Mouse (Mus musculus): ENCODE measurements around the gene Slc35f1. TPM values are rescaled to one million over a fixed set of nuclear protein-coding genes. Genes with fewer than 3 reads are reported as not detected.

The Slc35f1 gene
- polyA plus RNA-seq, 1 experiment from 2014 or later: 3.3 TPM

DNA sequence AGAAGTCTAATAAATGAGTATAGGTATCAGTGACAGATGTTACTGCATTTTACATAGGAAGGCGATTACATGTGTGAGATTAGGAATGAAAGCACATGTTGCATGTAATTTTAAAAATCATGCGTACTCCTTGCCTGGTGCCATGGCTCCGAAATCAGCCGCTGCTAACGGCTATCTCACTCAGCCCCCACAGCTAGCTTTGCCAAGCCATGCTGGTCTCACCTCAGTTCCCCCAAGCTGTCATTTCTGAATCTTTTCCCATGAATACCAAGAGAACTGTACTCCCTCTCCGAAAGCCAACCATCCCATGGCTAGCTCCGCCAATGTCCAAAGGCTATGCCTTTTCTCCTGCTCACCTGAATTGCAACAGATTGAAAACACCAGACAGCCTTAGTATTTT is 310.8 kb downstream of the Slc35f1 start:
- H3K4me3 ChIP-seq (ENCODE audit: low read length): no peak overlapping the region
- WGBS: 92% methylated on average over 7 of the region's 7 CpGs
- H3K9ac ChIP-seq (ENCODE audit: low read depth, low read length): no peak overlapping the region
- no peak overlapping the region for H3K27ac ChIP-seq (ENCODE audit: low read depth, low read length)
- H3K4me2 ChIP-seq (replicated peaks; ENCODE audit: low read depth, low read length): no peak overlapping the region
- H3K9me3 ChIP-seq (ENCODE audit: control insufficient read depth, low read length): no peaks in the 10 kb centered on the region
- ATAC-seq (ENCODE audit: low FRiP score, low TSS enrichment): no peak
- H3K36me3 ChIP-seq (ENCODE audit: control insufficient read depth, insufficient read depth, low read length): no peaks in the 10 kb centered on the region
- no peaks in the 10 kb centered on the region for H3K27me3 ChIP-seq (ENCODE audit: control insufficient read depth, insufficient read depth, low read length)
- no peaks in the 10 kb centered on the region for H3K4me1 ChIP-seq (ENCODE audit: control insufficient read depth, insufficient read depth, low read length)

DNA sequence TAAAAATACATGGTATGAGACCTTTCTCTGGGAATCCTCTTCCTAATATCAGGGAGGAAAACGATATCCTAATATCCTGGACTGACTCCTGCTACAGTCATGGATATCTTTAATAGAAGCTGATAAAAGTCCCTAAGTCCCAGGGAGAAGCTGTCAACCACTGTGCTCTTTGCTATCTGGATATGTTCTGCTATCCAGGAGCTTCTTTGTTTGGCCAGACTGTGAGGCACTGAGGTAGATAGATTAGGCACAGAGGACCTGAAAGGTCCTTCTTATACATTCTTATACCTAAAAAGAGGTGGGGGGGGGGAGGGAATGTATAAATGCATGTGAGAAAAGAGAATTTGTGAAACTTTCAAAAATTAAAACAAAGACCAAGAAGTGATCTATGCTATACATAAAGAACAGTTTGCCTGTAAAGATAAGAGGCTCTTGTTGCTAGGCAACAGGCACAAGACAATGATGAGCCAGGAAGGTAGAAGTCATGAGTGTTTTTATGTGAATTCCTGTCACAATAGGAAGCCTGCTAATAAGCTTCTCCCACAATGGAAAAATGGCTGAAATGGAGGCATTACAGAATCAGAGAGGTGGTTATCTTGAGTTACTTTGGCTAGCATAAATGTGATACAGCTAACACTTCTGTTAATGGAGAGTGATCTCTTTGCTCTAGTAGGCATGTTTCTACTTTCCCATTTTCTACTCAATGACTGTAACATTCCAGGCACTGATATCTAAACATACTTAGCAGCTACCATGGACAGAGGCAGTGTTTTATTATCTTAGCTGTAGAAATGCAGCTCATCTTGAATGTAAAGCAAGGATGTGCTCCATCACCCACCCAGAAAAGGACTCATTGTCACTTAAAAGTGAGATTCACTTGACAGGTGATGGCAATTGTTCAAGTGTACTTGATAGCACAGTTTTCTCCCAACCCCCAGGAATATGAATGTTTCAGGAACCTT is 316.2 kb downstream of the Slc35f1 start:
- Histone ChIP-seq H3K9me3 (ENCODE audit: control insufficient read depth, low read length) (no peaks in the 10 kb centered on the region), H3K36me3 (ENCODE audit: control insufficient read depth, insufficient read depth, low read length) (no peaks in the 10 kb centered on the region)

DNA sequence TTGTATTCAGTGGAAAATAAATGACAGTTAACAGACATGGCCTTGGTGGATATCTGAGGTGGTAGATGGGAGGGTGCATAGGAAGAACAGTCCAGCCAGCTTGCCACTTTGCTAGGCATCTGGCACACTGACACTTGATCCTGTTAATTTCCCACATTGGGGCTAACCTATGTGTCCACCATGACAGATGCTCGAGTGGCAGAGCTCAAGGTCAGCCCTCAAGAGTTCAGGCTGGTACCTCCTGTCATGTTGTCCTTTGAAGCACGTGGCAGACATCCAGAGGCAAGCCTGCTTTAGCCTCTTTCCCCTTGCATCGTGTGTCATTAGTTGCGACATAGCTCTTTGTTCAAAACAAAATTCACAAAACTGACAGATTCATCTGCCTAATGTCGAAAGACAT is 323.5 kb downstream of the Slc35f1 start:
- no peaks in the 10 kb centered on the region for H3K36me3 ChIP-seq (ENCODE audit: control insufficient read depth, insufficient read depth, low read length)
- no peak overlapping the region for H3K4me3 ChIP-seq (ENCODE audit: low read length)
- no peaks in the 10 kb centered on the region for H3K4me1 ChIP-seq (ENCODE audit: control insufficient read depth, insufficient read depth, low read length)
- no peaks in the 10 kb centered on the region for H3K27me3 ChIP-seq (ENCODE audit: control insufficient read depth, insufficient read depth, low read length)
- no peak overlapping the region for H3K4me2 ChIP-seq (replicated peaks; ENCODE audit: low read depth, low read length)
- H3K9me3 ChIP-seq (ENCODE audit: control insufficient read depth, low read length): no peaks in the 10 kb centered on the region
- no peak overlapping the region for H3K27ac ChIP-seq (ENCODE audit: low read depth, low read length)
- WGBS: 60% methylated on average over 5 of the region's 5 CpGs
- H3K9ac ChIP-seq (ENCODE audit: low read depth, low read length): no peak overlapping the region
- ATAC-seq (ENCODE audit: low FRiP score, low TSS enrichment): no peak

More for the DNA sequence above, 316.2 kb downstream of the Slc35f1 start:
- Histone ChIP-seq H3K4me1 (ENCODE audit: control insufficient read depth, insufficient read depth, low read length) (no peaks in the 10 kb centered on the region), H3K4me3 (ENCODE audit: low read length) (no peak overlapping the region), H3K27me3 (ENCODE audit: control insufficient read depth, insufficient read depth, low read length) (no peaks in the 10 kb centered on the region), H3K9ac (ENCODE audit: low read depth, low read length) (no peak overlapping the region), H3K4me2 (replicated peaks; ENCODE audit: low read depth, low read length) (no peak overlapping the region), H3K27ac (ENCODE audit: low read depth, low read length) (no peak overlapping the region)
- WGBS: 82% methylated on average over 1 of the region's 1 CpGs
- no peak for ATAC-seq (ENCODE audit: low FRiP score, low TSS enrichment)

DNA sequence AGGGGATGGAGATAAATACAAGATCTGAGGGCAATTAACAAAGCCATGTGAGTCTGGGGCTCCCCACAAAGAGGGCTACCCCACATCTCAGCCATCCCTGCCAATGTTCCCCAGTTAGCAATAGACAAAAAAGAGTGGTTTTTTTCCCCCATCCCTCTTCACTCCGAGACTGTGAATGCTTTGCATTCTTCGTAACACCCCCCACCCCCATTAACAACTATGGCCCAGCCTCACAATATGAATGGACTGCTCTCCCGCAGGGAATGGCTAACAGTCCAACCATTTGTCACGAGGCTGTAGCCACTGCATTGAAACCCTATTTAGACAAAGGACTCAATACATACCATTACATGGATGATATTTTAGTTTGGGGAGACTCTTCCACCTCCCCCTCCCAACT is 338.1 kb downstream of the Slc35f1 start:
- no peak overlapping the region for H3K4me3 ChIP-seq (ENCODE audit: low read length)
- no peak overlapping the region for H3K27ac ChIP-seq (ENCODE audit: low read depth, low read length)
- WGBS: 59% methylated on average over 4 of the region's 4 CpGs
- no peak overlapping the region for H3K9ac ChIP-seq (ENCODE audit: low read depth, low read length)
- no peaks in the 10 kb centered on the region for H3K4me1 ChIP-seq (ENCODE audit: control insufficient read depth, insufficient read depth, low read length)
- no peak for ATAC-seq (ENCODE audit: low FRiP score, low TSS enrichment)
- H3K36me3 ChIP-seq (ENCODE audit: control insufficient read depth, insufficient read depth, low read length): no peaks in the 10 kb centered on the region
- H3K9me3 ChIP-seq (ENCODE audit: control insufficient read depth, low read length): no peaks in the 10 kb centered on the region
- H3K4me2 ChIP-seq (replicated peaks; ENCODE audit: low read depth, low read length): no peak overlapping the region
- H3K27me3 ChIP-seq (ENCODE audit: control insufficient read depth, insufficient read depth, low read length): no peaks in the 10 kb centered on the region

DNA sequence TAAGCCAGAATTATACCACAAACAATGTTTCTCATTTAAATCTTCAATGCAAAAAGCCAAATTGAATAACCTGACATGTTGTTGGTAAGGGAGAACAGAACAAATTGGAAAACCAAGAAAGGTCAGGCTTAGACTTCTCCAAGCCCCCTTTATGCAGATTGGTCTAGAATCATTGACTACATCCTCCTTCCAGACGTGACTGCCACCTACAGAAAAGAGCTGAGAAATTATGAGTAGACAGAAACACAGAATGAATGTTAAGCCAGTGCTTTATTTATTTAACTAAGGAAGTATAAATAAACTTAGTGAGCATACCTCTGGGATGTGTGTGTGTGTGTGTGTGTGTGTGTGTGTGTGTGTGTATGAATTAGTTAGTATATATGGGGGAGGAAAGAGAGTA is 344.9 kb downstream of the Slc35f1 start:
- no peaks in the 10 kb centered on the region for H3K4me1 ChIP-seq (ENCODE audit: control insufficient read depth, insufficient read depth, low read length)
- no peaks in the 10 kb centered on the region for H3K36me3 ChIP-seq (ENCODE audit: control insufficient read depth, insufficient read depth, low read length)
- no peaks in the 10 kb centered on the region for H3K27me3 ChIP-seq (ENCODE audit: control insufficient read depth, insufficient read depth, low read length)
- no peak overlapping the region for H3K9ac ChIP-seq (ENCODE audit: low read depth, low read length)
- H3K4me2 ChIP-seq (replicated peaks; ENCODE audit: low read depth, low read length): no peak overlapping the region
- 52% methylated on average over 1 of the region's 1 CpGs for WGBS
- no peak for ATAC-seq (ENCODE audit: low FRiP score, low TSS enrichment)
- H3K4me3 ChIP-seq (ENCODE audit: low read length): no peak overlapping the region
- no peak overlapping the region for H3K27ac ChIP-seq (ENCODE audit: low read depth, low read length)
- no peaks in the 10 kb centered on the region for H3K9me3 ChIP-seq (ENCODE audit: control insufficient read depth, low read length)

DNA sequence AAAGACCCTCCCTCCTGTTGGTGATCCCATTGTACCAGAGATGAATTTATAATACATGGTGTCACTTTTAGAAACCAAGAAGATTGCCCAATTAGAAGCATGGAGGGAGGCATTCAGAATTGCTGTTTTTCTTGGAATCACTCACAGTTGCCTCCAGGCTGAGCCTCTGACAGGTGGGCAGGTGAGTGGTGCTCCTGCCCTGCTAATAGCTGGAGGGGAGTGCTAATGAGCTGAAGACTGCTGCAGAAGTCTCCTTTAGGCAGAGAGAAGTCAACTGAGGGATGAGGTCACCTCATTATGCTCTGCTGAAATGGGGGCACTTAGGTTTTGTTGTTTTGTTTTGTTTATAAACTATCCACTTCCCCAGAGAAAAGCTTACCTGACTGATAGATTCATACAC is 355.6 kb downstream of the Slc35f1 start:
- Histone ChIP-seq H3K4me3 (ENCODE audit: low read length) (no peak overlapping the region), H3K9me3 (ENCODE audit: control insufficient read depth, low read length) (no peaks in the 10 kb centered on the region), H3K4me2 (replicated peaks; ENCODE audit: low read depth, low read length) (no peak overlapping the region), H3K27ac (ENCODE audit: low read depth, low read length) (no peak overlapping the region), H3K36me3 (ENCODE audit: control insufficient read depth, insufficient read depth, low read length) (no peaks in the 10 kb centered on the region), H3K27me3 (ENCODE audit: control insufficient read depth, insufficient read depth, low read length) (no peaks in the 10 kb centered on the region), H3K9ac (ENCODE audit: low read depth, low read length) (no peak overlapping the region), H3K4me1 (ENCODE audit: control insufficient read depth, insufficient read depth, low read length) (no peaks in the 10 kb centered on the region)
- no peak for ATAC-seq (ENCODE audit: low FRiP score, low TSS enrichment)

DNA sequence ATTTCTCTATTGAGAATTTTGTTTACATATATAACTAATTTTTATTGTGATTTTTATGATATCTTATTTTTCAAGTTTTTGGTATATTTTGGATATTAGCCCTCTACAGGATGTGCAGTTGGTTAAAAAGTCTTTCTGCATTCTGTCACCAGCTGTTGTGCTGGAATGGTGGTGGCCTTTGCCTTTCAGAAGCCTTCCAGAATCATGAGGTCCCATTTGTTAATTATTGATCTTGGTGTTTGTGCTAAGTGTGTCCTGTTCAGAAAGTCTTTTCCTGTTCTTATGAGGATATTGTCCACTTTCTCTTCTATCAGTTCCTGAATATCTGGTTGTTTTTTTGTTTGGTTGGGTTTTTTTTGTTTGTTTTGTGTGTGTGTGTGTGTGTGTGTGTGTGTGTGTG is 362.2 kb downstream of the Slc35f1 start:
- Histone ChIP-seq H3K4me3 (ENCODE audit: low read length) (no peak overlapping the region), H3K27ac (ENCODE audit: low read depth, low read length) (no peak overlapping the region), H3K27me3 (ENCODE audit: control insufficient read depth, insufficient read depth, low read length) (no peaks in the 10 kb centered on the region), H3K9me3 (ENCODE audit: control insufficient read depth, low read length) (no peaks in the 10 kb centered on the region), H3K9ac (ENCODE audit: low read depth, low read length) (no peak overlapping the region), H3K36me3 (ENCODE audit: control insufficient read depth, insufficient read depth, low read length) (no peaks in the 10 kb centered on the region), H3K4me2 (replicated peaks; ENCODE audit: low read depth, low read length) (no peak overlapping the region), H3K4me1 (ENCODE audit: control insufficient read depth, insufficient read depth, low read length) (no peaks in the 10 kb centered on the region)
- ATAC-seq (ENCODE audit: low FRiP score, low TSS enrichment): no peak

DNA sequence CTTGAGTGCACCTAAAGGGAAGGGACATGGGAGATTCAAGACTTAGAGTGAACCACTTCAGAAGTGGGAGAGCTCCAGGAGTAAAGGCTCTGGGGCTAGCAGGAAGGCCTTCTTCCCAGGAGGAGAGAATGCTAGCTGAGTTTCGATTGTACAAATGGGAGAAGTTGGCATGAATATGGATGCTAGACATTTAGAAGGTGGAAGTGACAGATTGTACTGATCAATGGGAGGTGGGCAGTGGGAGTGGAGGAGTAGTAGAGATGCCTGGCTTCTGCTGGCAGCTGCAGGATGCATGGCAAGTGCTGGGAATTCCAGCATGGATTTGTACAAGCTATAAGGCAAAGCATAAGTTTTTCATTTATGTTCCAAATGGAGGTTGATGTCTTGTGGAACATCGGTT is 370.4 kb downstream of the Slc35f1 start:
- WGBS: 86% methylated on average over 2 of the region's 2 CpGs
- H3K4me2 ChIP-seq (replicated peaks; ENCODE audit: low read depth, low read length): no peak overlapping the region
- no peak overlapping the region for H3K9ac ChIP-seq (ENCODE audit: low read depth, low read length)
- no peaks in the 10 kb centered on the region for H3K9me3 ChIP-seq (ENCODE audit: control insufficient read depth, low read length)
- no peaks in the 10 kb centered on the region for H3K27me3 ChIP-seq (ENCODE audit: control insufficient read depth, insufficient read depth, low read length)
- H3K27ac ChIP-seq (ENCODE audit: low read depth, low read length): no peak overlapping the region
- no peak overlapping the region for H3K4me3 ChIP-seq (ENCODE audit: low read length)
- ATAC-seq (ENCODE audit: low FRiP score, low TSS enrichment): no peak
- no peaks in the 10 kb centered on the region for H3K4me1 ChIP-seq (ENCODE audit: control insufficient read depth, insufficient read depth, low read length)
- no peaks in the 10 kb centered on the region for H3K36me3 ChIP-seq (ENCODE audit: control insufficient read depth, insufficient read depth, low read length)

DNA sequence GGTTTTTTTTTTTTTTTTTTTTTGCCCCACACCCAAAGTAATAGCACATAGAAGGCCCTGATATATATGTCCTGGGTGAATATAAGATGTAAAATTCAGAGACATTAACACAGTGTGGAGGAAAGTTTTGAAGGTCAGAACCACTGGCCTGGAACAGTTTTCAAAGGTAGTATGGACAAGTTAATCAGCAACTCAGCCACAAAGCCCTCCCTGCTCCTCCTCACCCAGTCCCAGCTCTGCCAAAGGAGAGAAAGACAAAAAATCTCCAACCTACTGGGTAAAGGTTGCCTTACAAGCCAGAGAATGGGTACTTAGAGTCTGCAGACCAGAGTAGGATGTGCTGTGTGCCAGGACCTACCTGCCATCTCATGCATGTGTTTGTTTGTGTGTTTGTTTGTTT is 372.4 kb downstream of the Slc35f1 start:
- H3K9ac ChIP-seq (ENCODE audit: low read depth, low read length): no peak overlapping the region

More for the DNA sequence above, 372.4 kb downstream of the Slc35f1 start:
- no peak for ATAC-seq (ENCODE audit: low FRiP score, low TSS enrichment)
- H3K36me3 ChIP-seq (ENCODE audit: control insufficient read depth, insufficient read depth, low read length): no peaks in the 10 kb centered on the region
- H3K9me3 ChIP-seq (ENCODE audit: control insufficient read depth, low read length): no peaks in the 10 kb centered on the region
- no peak overlapping the region for H3K4me3 ChIP-seq (ENCODE audit: low read length)
- H3K27me3 ChIP-seq (ENCODE audit: control insufficient read depth, insufficient read depth, low read length): no peaks in the 10 kb centered on the region
- no peak overlapping the region for H3K4me2 ChIP-seq (replicated peaks; ENCODE audit: low read depth, low read length)
- no peaks in the 10 kb centered on the region for H3K4me1 ChIP-seq (ENCODE audit: control insufficient read depth, insufficient read depth, low read length)
- H3K27ac ChIP-seq (ENCODE audit: low read depth, low read length): no peak overlapping the region

Data from kidney, embryonic 14.5 days (tissue).